Mouse (Mus musculus) testis, postnatal 14 days (tissue): ENCODE results near the gene Tspo.

Experiments
- DNase-seq: peaks from one replicate; pipeline ENCODE4 v3.0.0; 2021; ENCODE audit warnings: low spot score

Gene Tspo

DNA sequence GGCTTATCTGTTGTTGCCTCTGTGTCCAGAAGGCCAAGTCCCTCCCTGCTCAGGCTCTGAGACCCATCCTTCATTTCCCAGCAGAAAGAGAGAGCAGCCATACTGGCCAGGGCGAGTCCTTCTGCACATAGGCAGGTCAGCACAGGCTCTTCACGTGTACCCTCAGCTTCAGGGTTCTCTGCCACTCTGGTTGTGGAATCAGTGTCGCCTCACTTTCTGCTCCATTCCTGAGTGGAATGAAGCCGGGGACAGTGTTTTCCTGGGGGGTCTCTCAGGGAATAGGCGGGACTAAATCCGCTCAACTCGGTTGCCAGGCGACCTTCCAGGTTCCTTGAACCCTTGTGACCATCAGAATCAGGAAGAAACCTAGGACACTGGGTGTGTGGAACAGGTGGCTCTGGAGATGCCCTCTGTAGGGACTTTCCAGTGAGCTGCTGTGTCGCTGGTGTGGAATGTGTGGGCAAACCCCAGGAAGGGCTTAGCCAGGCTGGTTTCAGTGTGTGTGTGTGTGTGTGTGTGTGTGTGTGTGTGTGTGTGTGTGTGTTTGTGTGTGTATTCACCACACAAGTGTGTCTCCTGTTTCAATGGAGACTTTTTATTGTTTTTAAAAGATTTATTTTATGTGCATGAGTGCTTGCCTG lies 21.6 kb upstream of the Tspo start:
- no peak for DNase-seq

DNA sequence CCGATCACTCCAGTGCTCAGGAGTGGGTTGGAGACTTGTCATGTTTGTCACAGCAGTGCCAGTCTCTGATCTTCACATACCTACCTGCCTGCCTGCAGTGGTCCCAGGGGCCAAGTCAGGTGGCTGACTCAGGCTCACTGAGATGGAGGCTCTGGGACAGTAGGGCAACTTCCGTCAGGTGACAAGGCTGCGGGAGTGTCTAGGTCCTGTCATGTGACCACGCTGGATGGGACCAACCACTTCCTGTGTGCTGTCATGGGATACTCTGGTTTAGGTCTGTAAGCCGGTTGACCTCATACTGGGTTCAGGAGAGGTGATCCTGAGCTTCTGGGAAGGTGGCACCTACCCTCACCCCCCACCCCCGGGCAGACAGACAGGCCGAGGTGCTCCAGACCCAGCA lies 17.4 kb upstream of the Tspo start:
- no peak for DNase-seq

DNA sequence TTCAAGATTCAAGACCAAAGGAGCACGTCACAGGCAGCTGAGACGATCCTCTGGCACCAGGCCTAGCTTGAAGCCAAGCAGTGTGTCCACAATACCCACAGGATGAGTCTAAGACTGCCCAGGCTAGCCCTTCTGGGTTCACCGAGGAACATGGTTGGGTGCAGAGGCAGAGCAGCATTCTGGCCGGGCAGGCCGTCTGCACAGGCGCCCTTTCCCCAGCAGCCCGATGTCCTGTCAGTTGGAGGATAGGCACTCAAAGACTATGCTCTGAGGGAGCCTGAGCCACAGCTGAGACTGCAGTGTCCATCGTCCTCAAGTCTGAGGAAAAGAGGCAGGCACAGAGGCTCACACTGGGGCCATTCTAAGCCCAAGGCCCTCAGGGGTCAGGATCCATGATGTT lies 16.2 kb upstream of the Tspo start:
- no peak for DNase-seq

DNA sequence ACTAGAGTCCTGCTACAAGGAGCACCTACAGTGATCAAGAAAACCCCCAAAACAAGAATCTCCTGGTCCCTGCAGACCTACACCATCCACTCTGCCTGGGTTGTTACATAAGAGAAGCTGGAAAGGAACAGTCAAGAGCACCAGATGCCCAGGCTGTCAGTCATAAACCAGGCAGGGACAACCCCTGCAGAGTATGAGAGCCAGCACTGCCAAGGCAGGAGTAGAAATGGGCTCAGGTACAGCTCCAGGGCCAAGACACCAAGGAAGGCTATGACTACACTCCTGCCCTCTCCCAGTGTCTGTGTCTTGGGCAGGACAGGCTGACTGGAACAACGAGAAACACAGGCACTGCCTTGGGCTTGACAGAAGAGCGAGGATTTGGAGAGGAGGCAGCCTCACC lies 13.3 kb upstream of the Tspo start:
- DNase-seq, result no peak

DNA sequence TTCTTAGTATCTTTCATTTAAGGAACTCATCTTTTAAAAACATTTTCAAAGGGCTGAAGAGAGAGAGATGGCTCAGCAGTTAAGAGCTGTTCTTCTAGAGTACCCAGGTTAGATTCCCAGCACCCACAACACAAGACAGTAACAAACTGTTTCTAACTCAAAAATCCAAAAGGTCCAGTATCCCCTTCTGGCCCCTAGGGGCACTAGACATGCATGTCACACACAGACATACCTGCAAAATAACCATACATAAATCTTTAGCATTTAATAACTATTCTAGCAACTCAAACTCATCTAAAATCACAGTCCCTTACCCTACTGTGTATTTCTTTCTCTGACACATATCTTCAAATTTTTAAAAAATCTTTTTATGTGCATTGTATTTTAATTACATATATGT lies 9.6 kb upstream of the Tspo start:
- DNase-seq, result no peak

- peak; percentile 90 for DNase-seq
Measured at GRCm38 (mm10) chr15:83555161-83555974, 8.0 kb upstream of the Tspo start.

GRCm38 (mm10) chr15:83560941-83561477 lies 2.4 kb upstream of the Tspo start:
- DNase-seq, result no peak

- DNase-seq, result peak; percentile 75
Measured at GRCm38 (mm10) chr15:83562626-83563270, 644 bp upstream of the Tspo start.

DNA sequence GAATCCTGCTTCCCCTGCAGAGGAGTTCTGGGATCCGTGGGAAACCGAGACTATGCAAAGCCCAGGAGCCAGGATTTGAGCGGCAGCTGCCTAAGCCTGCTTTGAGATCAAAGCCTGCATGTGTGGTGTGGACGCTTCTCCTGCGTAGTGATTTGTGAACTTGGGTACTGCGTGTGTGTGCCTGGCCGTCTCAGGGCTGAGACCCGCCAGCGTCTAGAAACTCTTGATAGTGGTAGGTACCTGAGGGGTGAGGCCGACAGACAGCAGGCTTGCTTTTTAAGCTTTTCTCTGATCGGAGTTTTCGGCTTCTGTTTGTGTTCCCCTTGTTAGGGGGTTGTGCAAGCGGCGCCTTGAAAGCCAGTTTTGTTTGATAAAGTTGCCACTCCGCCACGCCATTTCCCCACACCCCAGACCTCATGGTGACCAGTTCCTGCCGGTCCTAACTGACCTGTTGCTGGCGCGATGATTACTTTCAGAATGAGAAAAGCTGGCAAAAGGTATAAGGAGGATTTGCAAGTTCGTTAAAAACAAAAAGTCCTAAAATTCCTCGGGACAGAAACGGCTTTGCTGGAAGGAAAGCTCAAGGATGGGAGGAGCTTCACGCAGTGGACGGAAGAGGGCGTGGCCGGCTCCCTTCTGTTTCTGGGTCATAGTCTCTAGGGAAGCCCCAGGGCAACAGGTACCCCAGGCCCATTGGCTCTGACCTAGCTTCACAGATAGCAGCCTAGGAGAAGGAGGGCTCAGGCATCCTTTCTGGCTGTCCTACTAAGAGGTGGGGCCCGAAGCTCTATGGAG lies 662 bp downstream of the Tspo start:
- DNase-seq, result no peak

DNA sequence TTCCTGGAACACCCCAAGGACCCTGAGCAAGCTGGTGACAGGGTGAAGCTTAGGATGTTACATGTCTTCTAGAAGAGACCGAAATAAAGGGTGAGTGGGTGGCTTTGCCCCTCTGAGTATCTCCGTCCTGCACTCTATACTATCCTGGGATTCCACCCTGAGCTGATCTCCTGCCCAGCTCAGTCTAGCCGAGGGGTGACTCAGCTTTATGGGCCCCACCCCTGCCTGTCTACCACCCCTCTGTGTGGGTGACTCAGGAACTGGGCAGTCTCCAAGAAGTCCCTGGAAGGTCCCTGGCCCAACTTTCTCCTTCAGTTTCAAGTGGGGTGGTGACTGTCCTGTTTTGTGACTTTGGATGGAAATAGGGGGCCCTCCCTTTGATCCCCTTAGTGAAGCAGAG lies 2.0 kb downstream of the Tspo start:
- DNase-seq, result no peak

GRCm38 (mm10) chr15:83566006-83566405 lies 2.6 kb downstream of the Tspo start:
- no peak for DNase-seq

DNA sequence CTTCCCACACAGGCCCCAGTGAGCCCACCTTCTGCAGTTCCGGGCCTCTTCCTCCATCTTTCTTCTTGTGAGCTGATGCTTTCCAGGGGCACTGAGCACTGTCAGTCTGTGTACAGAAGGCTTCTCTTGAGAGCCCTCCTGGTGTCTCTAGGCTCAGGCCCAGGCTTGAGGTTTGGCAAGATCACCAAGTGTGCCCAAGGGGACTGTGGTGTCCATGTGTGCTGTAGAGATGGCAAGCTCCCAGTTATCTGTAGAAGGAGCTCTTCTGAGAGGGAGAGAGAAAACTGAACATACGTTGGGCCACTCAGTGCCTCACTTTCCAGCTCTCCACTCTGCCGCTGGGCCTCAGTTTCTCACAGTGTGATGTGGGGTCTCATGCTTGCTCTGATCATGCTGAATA lies 4.3 kb downstream of the Tspo start:
- no peak for DNase-seq

DNA sequence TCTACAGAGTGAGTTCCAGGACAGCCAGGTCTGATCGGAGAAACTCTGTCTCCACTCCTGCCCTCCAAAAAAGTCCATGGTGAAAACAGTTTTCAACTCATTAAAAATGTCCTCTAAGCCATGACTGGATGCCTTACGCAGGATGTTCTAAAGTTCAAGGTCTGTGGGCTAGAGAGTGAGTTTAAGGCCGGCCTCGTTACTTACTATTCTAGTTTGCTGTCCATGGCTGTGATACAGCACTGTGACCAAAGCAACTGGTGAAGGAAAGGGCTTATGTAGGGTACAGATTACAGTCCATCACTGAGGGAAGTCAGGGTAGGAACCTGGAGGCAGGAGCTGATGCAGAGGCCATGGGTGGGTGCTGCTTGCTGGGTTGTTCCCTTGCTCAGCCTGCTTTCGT lies 5.2 kb downstream of the Tspo start:
- no peak for DNase-seq

- DNase-seq, result peak; percentile 54
Measured at GRCm38 (mm10) chr15:83569682-83570081, 6.3 kb downstream of the Tspo start.

GRCm38 (mm10) chr15:83570641-83571040 lies 7.2 kb downstream of the Tspo start:
- DNase-seq, result no peak

GRCm38 (mm10) chr15:83571636-83572035 lies 8.2 kb downstream of the Tspo start:
- DNase-seq, result no peak

DNA sequence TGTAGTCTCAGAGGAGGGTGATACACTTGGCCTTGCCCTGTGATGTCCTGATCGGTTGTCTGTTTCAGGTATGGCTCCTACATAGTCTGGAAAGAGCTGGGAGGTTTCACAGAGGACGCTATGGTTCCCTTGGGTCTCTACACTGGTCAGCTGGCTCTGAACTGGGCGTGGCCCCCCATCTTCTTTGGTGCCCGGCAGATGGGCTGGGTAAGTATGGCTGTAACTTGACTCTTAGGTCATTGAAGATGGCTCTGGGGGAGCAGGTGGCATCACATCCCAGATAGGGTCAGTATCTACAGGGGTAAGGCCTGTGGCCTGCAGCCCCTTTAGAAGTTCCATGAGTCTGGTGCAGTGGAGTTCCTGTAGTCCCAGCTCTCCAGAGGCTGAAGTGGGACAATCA lies 8.7 kb downstream of the Tspo start:
- DNase-seq, result no peak

GRCm38 (mm10) chr15:83573606-83574005 lies 10.2 kb downstream of the Tspo start:
- no peak for DNase-seq

- DNase-seq, result no peak
Measured at GRCm38 (mm10) chr15:83574731-83575351, 11.4 kb downstream of the Tspo start.

GRCm38 (mm10) chr15:83575543-83575942 lies 12.2 kb downstream of the Tspo start:
- DNase-seq, result no peak

DNA sequence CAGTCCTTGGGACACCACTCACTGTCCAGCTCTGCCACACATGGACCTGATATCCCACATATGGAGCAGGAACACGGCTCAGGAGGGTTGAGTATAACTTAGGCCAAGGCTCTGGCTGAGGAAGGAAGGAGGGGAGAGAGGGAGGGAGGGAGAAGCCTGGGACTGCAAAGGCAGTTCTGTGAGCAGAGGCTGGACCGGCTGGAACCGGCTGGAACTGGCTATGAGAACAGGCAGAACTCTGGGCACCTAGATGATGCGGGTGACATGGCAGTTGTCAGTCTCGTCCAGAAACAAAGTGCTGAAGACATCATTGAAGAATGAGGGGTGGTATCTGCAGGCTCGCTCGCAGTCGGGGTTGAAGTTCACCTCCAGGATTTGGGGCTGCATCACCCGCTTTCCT lies 13.3 kb downstream of the Tspo start:
- DNase-seq, result no peak

DNA sequence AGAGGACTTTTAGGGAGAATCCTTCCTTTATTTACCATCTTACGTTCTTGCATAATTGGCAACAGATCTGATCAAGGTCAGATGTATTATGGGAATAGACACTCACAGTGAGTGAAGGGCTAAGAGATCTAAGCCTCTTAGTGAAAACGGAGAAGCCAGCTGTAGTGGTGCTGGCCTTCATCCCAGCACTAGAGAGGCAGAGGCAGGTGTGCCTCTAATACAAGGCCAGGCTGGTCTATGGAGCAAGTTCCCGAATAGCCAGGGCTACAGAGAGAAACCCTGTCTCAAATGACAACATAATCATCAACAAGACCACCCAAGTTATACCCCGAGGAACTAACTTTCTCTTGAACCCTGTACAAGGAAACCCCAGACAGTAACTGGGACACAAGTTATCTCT lies 19.5 kb downstream of the Tspo start:
- no peak for DNase-seq
